Mouse (Mus musculus): ENCODE measurements around the gene Nim1k. TPM values are rescaled to one million over a fixed set of nuclear protein-coding genes. Genes with fewer than 3 reads are reported as not detected.
"Not testable (repeated sequence)": the region's sequence is repeated elsewhere in the genome, so short reads cannot be mapped to it uniquely, and the experiment has no call there.

The Nim1k gene
- polyA plus RNA-seq, 1 experiment: 0.19 TPM

DNA sequence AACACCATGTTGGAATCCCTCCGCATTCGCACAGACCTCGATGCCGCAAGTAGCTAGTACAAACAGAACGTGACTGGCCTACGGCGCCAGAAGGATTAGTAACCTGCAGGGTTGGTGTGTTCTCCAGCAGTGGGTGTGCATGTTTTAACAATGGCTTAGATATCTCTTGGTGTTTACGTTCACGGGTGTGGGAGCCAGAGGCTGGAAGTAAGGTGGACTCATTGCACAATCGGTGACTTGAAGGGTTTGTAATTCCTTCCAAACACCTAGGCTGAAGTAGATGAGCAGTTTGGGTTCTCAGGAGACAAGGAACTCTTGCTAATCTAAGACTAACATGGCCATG lies 45.4 kb downstream of the Nim1k start:
- H3K36me3 ChIP-seq (ENCODE audit: control insufficient read depth, insufficient read depth, low read length, poor library complexity, severe bottlenecking): peaks cover 31% of the 10 kb centered on the region
- H3K9me3 ChIP-seq (replicated peaks; ENCODE audit: control insufficient read depth, insufficient read depth, low read length, poor library complexity, severe bottlenecking): no peaks in the 10 kb centered on the region

GRCm38 (mm10) chr13:119709388-119710267 lies 46.1 kb downstream of the Nim1k start:
- Histone ChIP-seq H3K9ac (ENCODE audit: low read depth, poor library complexity, severe bottlenecking) (no peak overlapping the region), H3K9me3 (replicated peaks; ENCODE audit: control insufficient read depth, insufficient read depth, low read length, poor library complexity, severe bottlenecking) (no peaks in the 10 kb centered on the region), H3K27me3 (ENCODE audit: control insufficient read depth, insufficient read depth, low read length, poor library complexity, severe bottlenecking) (no peaks in the 10 kb centered on the region), H3K4me1 (ENCODE audit: control insufficient read depth, insufficient read depth, low read length) (no peaks in the 10 kb centered on the region), H3K27ac (ENCODE audit: insufficient read depth, low read length) (no peak overlapping the region), H3K4me3 (ENCODE audit: low read depth, low read length) (no peak overlapping the region), H3K36me3 (ENCODE audit: control insufficient read depth, insufficient read depth, low read length, poor library complexity, severe bottlenecking) (peaks cover 37% of the 10 kb centered on the region)
- TF ChIP-seq CTCF (IDR thresholded peaks at IDR 0.05; ENCODE audit: low read depth, low read length): no peak
- no peak for TF ChIP-seq EP300 (IDR thresholded peaks at IDR 0.05; ENCODE audit: insufficient read depth, low read depth, low read length)
- TF ChIP-seq POLR2A (IDR thresholded peaks at IDR 0.05; ENCODE audit: insufficient read depth, low read length): no peak

More for the DNA sequence above, 45.4 kb downstream of the Nim1k start:
- Histone ChIP-seq H3K4me3 (ENCODE audit: low read depth, low read length) (no peak overlapping the region), H3K4me1 (ENCODE audit: control insufficient read depth, insufficient read depth, low read length) (no peaks in the 10 kb centered on the region), H3K27me3 (ENCODE audit: control insufficient read depth, insufficient read depth, low read length, poor library complexity, severe bottlenecking) (no peaks in the 10 kb centered on the region), H3K9ac (ENCODE audit: low read depth, poor library complexity, severe bottlenecking) (no peak overlapping the region), H3K27ac (ENCODE audit: insufficient read depth, low read length) (no peak overlapping the region)
- TF ChIP-seq POLR2A (IDR thresholded peaks at IDR 0.05; ENCODE audit: insufficient read depth, low read length) (no peak), EP300 (IDR thresholded peaks at IDR 0.05; ENCODE audit: insufficient read depth, low read depth, low read length) (no peak), CTCF (IDR thresholded peaks at IDR 0.05; ENCODE audit: low read depth, low read length) (no peak)

- H3K4me3 ChIP-seq (ENCODE audit: low read depth, low read length): no peak overlapping the region
- no peaks in the 10 kb centered on the region for H3K4me1 ChIP-seq (ENCODE audit: control insufficient read depth, insufficient read depth, low read length)
- TF ChIP-seq EP300 (IDR thresholded peaks at IDR 0.05; ENCODE audit: insufficient read depth, low read depth, low read length) (no peak), CTCF (IDR thresholded peaks at IDR 0.05; ENCODE audit: low read depth, low read length) (no peak), POLR2A (IDR thresholded peaks at IDR 0.05; ENCODE audit: insufficient read depth, low read length) (no peak)
- H3K27me3 ChIP-seq (ENCODE audit: control insufficient read depth, insufficient read depth, low read length, poor library complexity, severe bottlenecking): no peaks in the 10 kb centered on the region
- H3K9ac ChIP-seq (ENCODE audit: low read depth, poor library complexity, severe bottlenecking): no peak overlapping the region
- H3K9me3 ChIP-seq (replicated peaks; ENCODE audit: control insufficient read depth, insufficient read depth, low read length, poor library complexity, severe bottlenecking): no peaks in the 10 kb centered on the region
- no peak overlapping the region for H3K27ac ChIP-seq (ENCODE audit: insufficient read depth, low read length)
- peaks cover 43% of the 10 kb centered on the region for H3K36me3 ChIP-seq (ENCODE audit: control insufficient read depth, insufficient read depth, low read length, poor library complexity, severe bottlenecking)
Measured at GRCm38 (mm10) chr13:119708941-119709340, 46.7 kb downstream of the Nim1k start.

- no peak for TF ChIP-seq CTCF (IDR thresholded peaks at IDR 0.05; ENCODE audit: low read depth, low read length)
- TF ChIP-seq POLR2A (IDR thresholded peaks at IDR 0.05; ENCODE audit: insufficient read depth, low read length): no peak
- TF ChIP-seq EP300 (IDR thresholded peaks at IDR 0.05; ENCODE audit: insufficient read depth, low read depth, low read length): no peak
- no peaks in the 10 kb centered on the region for H3K9me3 ChIP-seq (replicated peaks; ENCODE audit: control insufficient read depth, insufficient read depth, low read length, poor library complexity, severe bottlenecking)
- no peak overlapping the region for H3K9ac ChIP-seq (ENCODE audit: low read depth, poor library complexity, severe bottlenecking)
- H3K27ac ChIP-seq (ENCODE audit: insufficient read depth, low read length): no peak overlapping the region
- no peak overlapping the region for H3K4me3 ChIP-seq (ENCODE audit: low read depth, low read length)
- H3K4me1 ChIP-seq (ENCODE audit: control insufficient read depth, insufficient read depth, low read length): no peaks in the 10 kb centered on the region
- no peaks in the 10 kb centered on the region for H3K27me3 ChIP-seq (ENCODE audit: control insufficient read depth, insufficient read depth, low read length, poor library complexity, severe bottlenecking)
- peaks cover 51% of the 10 kb centered on the region for H3K36me3 ChIP-seq (ENCODE audit: control insufficient read depth, insufficient read depth, low read length, poor library complexity, severe bottlenecking)
Measured at GRCm38 (mm10) chr13:119707906-119708305, 47.8 kb downstream of the Nim1k start.

DNA sequence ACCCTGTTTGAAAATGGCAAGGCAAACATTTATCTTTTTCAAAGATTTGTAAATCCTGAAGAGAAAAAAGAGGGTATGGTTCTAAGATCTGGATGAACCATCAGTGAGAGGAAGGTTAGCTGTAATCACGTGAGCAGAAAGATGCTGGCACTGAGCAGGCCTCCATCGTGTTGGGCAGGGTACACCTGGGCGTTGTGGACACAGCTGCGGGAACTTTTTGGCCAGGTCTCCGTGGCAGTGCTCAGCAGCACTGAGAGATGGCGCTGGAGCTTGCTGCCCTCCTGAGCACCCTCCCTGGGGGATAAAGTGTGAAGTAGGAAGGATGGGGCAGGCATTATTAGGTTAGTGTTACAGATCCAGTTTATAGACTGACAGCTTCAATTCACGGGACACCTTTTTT lies 48.7 kb downstream of the Nim1k start:
- H3K9ac ChIP-seq (ENCODE audit: low read depth, poor library complexity, severe bottlenecking): no peak overlapping the region
- no peaks in the 10 kb centered on the region for H3K27me3 ChIP-seq (ENCODE audit: control insufficient read depth, insufficient read depth, low read length, poor library complexity, severe bottlenecking)
- no peak for TF ChIP-seq EP300 (IDR thresholded peaks at IDR 0.05; ENCODE audit: insufficient read depth, low read depth, low read length)
- no peak for TF ChIP-seq POLR2A (IDR thresholded peaks at IDR 0.05; ENCODE audit: insufficient read depth, low read length)
- TF ChIP-seq CTCF (IDR thresholded peaks at IDR 0.05; ENCODE audit: low read depth, low read length): no peak
- no peak overlapping the region for H3K4me3 ChIP-seq (ENCODE audit: low read depth, low read length)
- H3K9me3 ChIP-seq (replicated peaks; ENCODE audit: control insufficient read depth, insufficient read depth, low read length, poor library complexity, severe bottlenecking): no peaks in the 10 kb centered on the region
- no peak overlapping the region for H3K27ac ChIP-seq (ENCODE audit: insufficient read depth, low read length)
- no peaks in the 10 kb centered on the region for H3K4me1 ChIP-seq (ENCODE audit: control insufficient read depth, insufficient read depth, low read length)
- H3K36me3 ChIP-seq (ENCODE audit: control insufficient read depth, insufficient read depth, low read length, poor library complexity, severe bottlenecking): peaks cover 59% of the 10 kb centered on the region

- peaks cover 62% of the 10 kb centered on the region for H3K36me3 ChIP-seq (ENCODE audit: control insufficient read depth, insufficient read depth, low read length, poor library complexity, severe bottlenecking)
- not testable (repeated sequence) for H3K27ac ChIP-seq (ENCODE audit: insufficient read depth, low read length); H3K9me3 ChIP-seq (replicated peaks; ENCODE audit: control insufficient read depth, insufficient read depth, low read length, poor library complexity, severe bottlenecking); H3K27me3 ChIP-seq (ENCODE audit: control insufficient read depth, insufficient read depth, low read length, poor library complexity, severe bottlenecking); H3K4me3 ChIP-seq (ENCODE audit: low read depth, low read length); H3K4me1 ChIP-seq (ENCODE audit: control insufficient read depth, insufficient read depth, low read length); H3K9ac ChIP-seq (ENCODE audit: low read depth, poor library complexity, severe bottlenecking)
Measured at GRCm38 (mm10) chr13:119706278-119706880, 49.3 kb downstream of the Nim1k start.
